Mouse (Mus musculus) hindbrain, embryonic 14.5 days (tissue): Measurements from ENCODE around the gene Ormdl1. TPM values are rescaled to one million over a fixed set of nuclear protein-coding genes. Genes with fewer than 3 reads are reported as not detected.

ENCODE experiments used
- polyA plus RNA-seq: library from polyadenylated mRNA; unstranded; fragments of >200 nt; fragmentation: Nextera tagmentation; extraction: Ambion mirVana; gene quantifications from 2 replicates; pipeline ENCODE4 v1.2.1, GENCODE M21; 2014

Ormdl1 gene
- polyA plus RNA-seq, 1 experiment from 2014 or later: 55.8 TPM

Other genes starting within 250 kb of the Ormdl1 start
- 0.25 TPM in 2 replicates for gene Mstn, start 235.5 kb upstream of the Ormdl1 start, polyA plus RNA-seq
- gene 1700019A02Rik, start 109.5 kb upstream of the Ormdl1 start, polyA plus RNA-seq: not detected in 2 replicates
- gene Pms1, start 77 bp upstream of the Ormdl1 start, polyA plus RNA-seq: 10.6 and 11.0 TPM in 2 replicates
- not detected in 2 replicates for gene Gm28778, start within 50 bp of the Ormdl1 start, polyA plus RNA-seq
- 20.8 and 21.1 TPM in 2 replicates for gene Osgepl1, start 16.5 kb downstream of the Ormdl1 start, polyA plus RNA-seq
- gene Asdurf, start 55.5 kb downstream of the Ormdl1 start, polyA plus RNA-seq: 7.8 and 18.3 TPM in 2 replicates
- 2.7 and 2.9 TPM in 2 replicates for gene Gm28551, start 55.6 kb downstream of the Ormdl1 start, polyA plus RNA-seq
- 61.4 and 67.4 TPM in 2 replicates for gene Asnsd1, start 55.7 kb downstream of the Ormdl1 start, polyA plus RNA-seq